Mouse (Mus musculus): Measurements from ENCODE around the gene Slc22a4. TPM values are rescaled to one million over a fixed set of nuclear protein-coding genes. Genes with fewer than 3 reads are reported as not detected.
"Not testable (repeated sequence)": the region's sequence is repeated elsewhere in the genome, so short reads cannot be mapped to it uniquely, and the experiment has no call there.

Slc22a4 gene
- total RNA-seq, 2 experiments from 2014 or later: 4.6 to 5.8 TPM

GRCm38 (mm10) chr11:54006901-54007300 is 21.0 kb downstream of the Slc22a4 start:
- DNase-seq: peak; percentile 79 to 84

GRCm38 (mm10) chr11:54006362-54006761 is 21.5 kb downstream of the Slc22a4 start:
- not testable (repeated sequence) for DNase-seq

GRCm38 (mm10) chr11:54004734-54005133 is 23.2 kb downstream of the Slc22a4 start:
- no peak for DNase-seq

- DNase-seq: peak; percentile 66 to 72
Observed at GRCm38 (mm10) chr11:54004221-54004620, 23.7 kb downstream of the Slc22a4 start.

- peak; percentile 52 to 82 for DNase-seq
Observed at GRCm38 (mm10) chr11:54002761-54003717, 24.9 kb downstream of the Slc22a4 start.

- peak; percentile 51 to 80 for DNase-seq
Observed at GRCm38 (mm10) chr11:54002147-54002760, 25.6 kb downstream of the Slc22a4 start.

GRCm38 (mm10) chr11:53997661-53998060 is 30.2 kb downstream of the Slc22a4 start:
- no peak for DNase-seq

- no peak for DNase-seq
Observed at GRCm38 (mm10) chr11:53992264-53992663, 35.6 kb downstream of the Slc22a4 start.

GRCm38 (mm10) chr11:53989232-53989631 is 38.7 kb downstream of the Slc22a4 start:
- DNase-seq: no peak

- DNase-seq: no peak
Observed at GRCm38 (mm10) chr11:53988081-53988480, 39.8 kb downstream of the Slc22a4 start.

GRCm38 (mm10) chr11:53981396-53981795 is 46.5 kb downstream of the Slc22a4 start:
- DNase-seq: no peak

GRCm38 (mm10) chr11:53979788-53980621 is 47.9 kb downstream of the Slc22a4 start, which contains the start of gene Slc22a21:
Gene Slc22a21 (minus strand): TSS chr11:53980332.
- DNase-seq: peak; percentile 73 to 76

- DNase-seq: not testable (repeated sequence)
Observed at GRCm38 (mm10) chr11:53979456-53979787, 48.5 kb downstream of the Slc22a4 start.

GRCm38 (mm10) chr11:53977672-53978071 is 50.2 kb downstream of the Slc22a4 start:
- no peak for DNase-seq

- DNase-seq: no peak
Observed at GRCm38 (mm10) chr11:53975559-53975958, 52.3 kb downstream of the Slc22a4 start.

GRCm38 (mm10) chr11:53958984-53959383 is 68.9 kb downstream of the Slc22a4 start:
- DNase-seq: no peak

- peak in 1 of 2 experiments; percentile 13 for DNase-seq
Observed at GRCm38 (mm10) chr11:53958176-53958575, 69.7 kb downstream of the Slc22a4 start.

GRCm38 (mm10) chr11:53956636-53957035 is 71.3 kb downstream of the Slc22a4 start:
- no peak for DNase-seq

- no peak for DNase-seq
Observed at GRCm38 (mm10) chr11:53954653-53955052, 73.2 kb downstream of the Slc22a4 start.

GRCm38 (mm10) chr11:53950133-53950532 is 77.8 kb downstream of the Slc22a4 start:
- peak in 1 of 2 experiments; percentile 23 for DNase-seq
